Mouse (Mus musculus): ENCODE results near the gene Mamstr.

Gene Mamstr

DNA sequence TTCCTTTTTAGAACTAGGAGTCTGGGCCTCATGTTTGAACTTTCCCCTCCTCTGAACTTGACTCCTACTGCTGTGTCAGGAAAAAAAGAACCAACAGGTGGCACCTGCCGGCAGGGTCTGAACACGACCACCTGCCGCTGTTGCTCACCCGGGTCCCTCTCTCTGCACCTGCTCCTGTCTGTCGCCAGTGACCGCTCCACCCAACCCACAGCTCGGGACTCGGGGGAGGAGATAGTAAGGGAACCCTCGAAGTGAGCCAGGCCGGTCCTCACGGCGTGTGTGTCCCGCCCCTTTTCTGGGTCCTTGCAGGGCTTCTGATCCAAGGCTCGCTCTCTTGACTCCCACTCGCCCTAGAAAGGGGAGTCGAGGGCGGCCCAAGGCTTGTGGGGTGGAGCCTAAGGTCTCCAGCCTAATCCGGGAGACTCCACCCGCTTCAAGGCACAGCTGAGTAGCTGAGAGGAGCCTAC, at the start of gene Mamstr:
TSS of gene Mamstr (plus strand) at position 417 of the 467 bp plus-strand sequence.
- DNase-seq, result peak; percentile 36

DNA sequence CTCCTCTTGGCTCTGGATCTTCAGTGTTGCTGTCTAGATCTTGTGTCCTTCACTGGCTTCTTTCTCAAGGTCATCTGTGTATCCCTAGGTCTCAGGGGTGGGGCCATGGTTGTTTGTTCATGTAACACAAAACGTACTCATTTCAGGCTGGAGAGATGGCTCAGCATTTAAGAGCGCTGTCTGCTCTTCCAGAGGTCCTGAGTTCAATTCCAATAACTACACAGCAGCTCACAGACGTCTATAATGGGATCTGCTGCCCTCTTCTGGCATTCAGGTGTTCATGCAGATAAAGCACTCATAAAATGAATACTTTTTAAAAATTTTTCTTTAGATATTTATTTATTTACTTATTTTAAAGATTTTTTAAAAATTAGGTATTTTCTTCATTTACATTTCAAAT, 48.9 kb upstream of the Mamstr start:
- DNase-seq, result peak; percentile 25

DNA sequence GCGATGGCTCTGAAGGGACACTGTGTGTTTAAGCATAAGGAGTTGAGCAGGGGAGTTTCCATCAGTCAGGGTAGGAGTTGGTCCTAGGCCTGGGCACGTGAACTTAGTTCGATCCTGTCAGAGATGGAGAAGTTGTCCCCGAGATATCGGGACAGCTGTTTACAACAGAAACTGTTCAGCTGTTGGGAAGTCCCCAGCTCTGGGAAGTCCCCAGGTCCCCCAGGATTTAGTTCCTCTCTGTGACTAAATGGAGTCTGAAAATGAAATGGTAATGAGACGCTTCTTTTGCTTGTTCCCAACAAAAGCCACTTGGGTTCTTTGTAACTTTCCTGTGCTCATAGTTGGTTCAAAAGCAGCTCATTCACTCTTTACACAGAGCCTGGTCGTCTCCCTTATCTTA, 47.9 kb upstream of the Mamstr start:
- no peak for DNase-seq

DNA sequence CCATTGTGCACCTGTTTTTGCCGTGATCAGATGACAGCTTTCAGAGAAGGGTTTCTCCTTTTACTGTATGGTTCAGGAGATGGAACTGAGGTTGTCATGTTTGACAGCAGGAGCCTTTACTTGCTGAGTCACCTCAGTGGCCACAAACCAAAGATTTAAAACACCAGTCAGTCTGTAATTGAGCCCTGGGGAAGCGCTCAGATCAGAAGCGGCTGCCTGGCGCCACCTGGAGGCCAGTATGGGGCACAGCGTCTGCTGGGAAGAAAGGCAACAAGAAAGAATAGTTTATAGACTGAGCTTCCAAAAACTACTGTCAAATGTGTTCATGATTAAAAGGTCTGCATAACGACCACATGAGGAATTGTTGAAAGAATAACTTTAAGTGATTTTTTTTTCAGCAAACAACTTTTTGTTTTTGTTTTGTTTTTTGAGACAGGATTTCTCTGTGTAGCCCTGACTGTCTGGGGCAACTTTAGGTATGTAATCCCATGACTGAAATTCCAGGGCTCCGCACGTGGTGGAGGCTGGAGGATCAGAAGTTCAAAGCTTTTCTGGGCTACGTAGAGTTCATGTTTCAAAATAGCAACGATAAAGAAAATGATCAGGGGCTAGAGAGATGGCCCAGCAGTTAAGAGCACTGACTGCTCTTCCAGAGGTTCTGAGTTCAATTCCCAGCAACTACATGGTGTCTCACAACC, 46.5 kb upstream of the Mamstr start:
- peak; percentile 76 for DNase-seq

DNA sequence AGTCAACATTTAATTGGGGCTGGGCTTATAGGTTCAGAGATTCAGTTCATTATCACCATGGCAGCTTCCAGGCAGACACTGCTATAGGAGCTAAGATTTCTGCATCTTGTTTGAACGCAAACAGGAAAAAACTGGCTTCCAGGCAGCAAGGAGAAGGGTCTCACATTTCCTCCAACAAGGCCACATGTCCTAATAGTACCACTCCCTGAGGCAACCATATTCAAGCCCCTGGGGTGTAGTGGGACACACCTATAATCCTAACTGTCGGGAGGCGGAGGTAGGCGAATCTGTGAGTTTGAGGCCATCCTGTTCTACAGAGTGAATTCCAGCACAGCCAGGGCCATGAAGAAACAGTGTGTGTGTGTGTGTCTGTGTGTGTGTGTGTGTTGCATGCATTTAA, 44.6 kb upstream of the Mamstr start:
- no peak for DNase-seq

DNA sequence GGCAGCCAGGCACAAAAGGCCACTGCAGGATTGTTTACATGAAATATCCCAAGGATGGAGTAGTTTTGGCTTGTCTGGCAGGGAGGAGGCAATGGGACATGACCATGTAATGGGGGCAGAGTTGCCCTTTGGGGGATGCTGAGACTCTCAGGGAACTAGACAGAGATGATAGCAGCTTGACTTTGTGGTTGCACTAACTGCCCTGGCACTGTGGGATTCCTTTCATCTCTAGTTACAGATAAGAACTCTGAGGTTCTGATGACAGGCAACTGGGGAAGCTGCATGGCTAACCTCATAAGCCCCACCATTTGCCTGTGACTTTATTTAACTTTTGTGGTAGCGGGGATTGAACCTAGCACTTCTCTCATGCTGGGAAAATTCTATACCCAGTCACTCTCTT, 43.7 kb upstream of the Mamstr start:
- DNase-seq, result no peak

DNA sequence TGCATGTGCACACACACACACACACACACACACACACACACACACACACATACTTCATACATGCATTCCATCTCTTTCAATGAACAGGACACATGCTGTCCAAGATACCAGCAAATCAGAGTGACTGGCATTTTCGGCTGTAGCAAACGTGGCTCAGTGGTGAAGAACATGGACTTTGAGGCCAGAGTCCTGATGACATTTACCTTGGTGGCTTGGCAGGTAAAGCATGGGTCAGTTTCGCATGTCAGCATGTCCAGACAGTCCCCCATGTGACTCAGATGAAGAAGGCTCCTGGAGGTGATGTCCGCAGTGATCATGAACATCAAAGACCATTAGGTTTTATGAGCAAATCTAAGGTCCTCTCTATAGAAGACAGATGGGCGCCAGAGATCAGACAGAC, 42.8 kb upstream of the Mamstr start:
- no peak for DNase-seq

DNA sequence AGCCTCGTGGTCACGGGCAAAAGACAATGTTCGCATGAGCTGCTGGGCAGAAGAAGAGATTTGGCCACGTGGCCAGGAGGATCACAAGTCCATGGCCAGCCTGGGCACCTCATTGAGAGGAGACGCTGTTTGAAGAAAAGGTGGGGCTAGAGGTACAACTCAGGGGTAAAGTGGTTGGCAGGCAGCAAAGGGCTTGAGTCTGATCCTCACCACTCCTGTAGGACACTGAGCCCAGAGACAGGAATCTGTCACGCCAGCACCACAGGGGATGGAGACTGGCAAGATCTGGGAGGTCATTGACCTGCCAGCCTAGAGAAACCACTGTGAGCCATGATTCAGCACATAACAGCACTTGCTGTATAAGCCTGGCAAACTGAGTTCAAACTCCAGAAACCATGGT, 42.2 kb upstream of the Mamstr start:
- no peak for DNase-seq

DNA sequence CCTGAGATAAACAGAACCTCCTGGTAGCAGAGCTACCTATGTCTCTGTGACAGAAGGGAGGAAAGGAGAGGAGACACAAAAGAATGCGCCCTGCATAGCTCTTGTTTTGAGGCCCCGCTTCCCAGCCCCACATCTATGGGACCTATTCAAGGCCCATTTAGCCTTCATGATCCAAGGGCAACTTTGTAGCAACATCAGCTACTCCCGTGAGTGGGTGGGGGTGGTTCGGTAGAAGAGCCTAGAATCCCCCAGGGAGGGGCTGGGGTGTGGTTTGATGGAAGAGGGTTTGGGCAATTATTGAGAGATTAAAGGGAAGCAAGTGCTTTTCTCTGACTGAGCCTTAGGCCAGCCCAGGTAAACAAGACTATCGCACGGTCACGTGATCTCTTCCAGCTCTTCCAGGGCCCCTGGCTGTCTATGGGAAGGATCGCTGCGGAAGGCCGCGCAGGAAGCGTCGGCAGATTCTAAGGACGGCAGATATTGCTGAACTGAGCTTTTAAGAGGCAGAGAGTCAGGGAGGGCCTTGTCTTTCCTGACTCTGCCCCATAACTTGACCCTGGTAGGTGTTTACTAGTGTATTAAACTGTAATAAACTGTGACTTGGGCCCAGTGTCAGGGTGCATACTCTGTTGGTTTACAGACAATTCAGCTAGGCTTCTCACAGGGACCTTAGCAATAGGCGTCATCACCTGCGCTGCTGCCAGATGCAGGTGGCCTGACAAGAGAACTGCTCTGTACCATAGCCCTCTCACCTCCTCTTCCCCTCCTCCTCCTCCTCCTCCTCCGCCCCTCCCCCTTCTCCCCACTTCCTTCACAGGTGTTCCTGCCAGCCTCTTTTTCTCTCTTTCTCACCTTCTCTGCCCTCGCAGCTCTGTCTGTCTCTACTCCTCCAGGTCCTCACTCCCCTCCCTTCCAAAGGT, 40.6 kb upstream of the Mamstr start:
- no peak for DNase-seq

DNA sequence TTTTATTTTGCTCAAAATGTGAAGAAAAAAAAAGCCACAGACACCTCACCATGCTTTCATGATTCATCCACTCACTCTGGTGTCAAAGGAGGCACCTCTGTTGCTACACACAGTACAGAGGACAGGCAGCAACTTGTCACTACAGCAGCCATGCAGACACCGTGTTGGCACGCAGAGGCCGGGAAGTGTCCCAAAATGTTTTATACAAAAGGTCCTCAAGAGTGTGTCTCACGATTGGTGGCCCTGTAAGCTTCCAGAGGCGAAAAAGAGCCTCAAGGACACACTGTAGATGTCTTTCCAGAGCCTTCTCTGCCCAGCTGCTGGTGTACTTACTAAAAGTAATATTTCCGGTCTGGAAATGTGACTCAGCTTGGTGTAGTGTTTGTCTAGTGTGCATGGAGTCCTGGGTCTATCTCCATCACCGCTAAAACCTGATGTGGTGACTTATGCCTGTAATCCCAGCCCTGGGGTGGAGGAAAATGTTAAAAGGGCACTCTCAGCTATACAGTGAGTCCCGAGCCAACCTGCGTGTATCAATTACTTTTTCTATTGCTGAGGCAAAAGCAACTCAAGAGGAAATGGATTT, 34.0 kb upstream of the Mamstr start:
- no peak for DNase-seq

DNA sequence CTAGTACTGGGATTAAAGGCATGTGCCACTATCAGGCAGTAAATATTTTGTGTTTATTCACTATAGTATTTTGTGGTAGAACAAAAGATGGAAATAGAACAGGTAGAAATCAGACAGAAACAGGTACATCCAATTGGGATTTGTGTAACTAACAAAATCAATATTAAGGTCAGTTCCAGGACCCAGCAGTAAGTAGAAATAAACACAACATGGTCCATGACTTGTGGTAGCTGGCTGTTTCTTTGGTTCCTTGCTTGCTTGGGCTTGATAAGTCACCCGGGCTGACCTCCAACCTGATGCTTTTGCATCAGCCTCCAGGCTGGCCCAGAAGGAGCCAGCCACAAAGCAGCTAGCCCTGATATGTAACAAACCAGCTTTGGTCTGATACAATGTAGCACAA, 30.3 kb upstream of the Mamstr start:
- no peak for DNase-seq

DNA sequence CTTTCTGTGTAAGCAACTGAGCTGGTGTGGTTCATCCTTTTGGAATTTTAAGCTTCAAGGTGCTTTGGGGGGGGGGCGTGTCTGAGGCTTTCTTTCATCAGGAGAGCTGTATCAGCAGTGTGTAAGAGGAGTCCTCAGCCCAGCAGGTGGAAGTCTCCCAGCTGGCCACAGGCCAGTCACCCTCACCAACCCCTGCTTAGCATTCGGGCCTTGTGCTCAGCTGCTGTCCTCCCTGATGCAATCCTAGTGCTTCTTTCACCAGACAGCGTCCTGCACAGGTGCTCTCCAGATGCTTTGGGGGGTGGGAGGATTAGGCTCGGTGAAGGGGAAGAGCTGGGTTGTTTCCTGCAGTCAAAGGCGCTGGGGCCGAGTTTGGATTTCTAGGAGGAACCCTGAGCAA, 23.5 kb upstream of the Mamstr start:
- DNase-seq, result no peak

DNA sequence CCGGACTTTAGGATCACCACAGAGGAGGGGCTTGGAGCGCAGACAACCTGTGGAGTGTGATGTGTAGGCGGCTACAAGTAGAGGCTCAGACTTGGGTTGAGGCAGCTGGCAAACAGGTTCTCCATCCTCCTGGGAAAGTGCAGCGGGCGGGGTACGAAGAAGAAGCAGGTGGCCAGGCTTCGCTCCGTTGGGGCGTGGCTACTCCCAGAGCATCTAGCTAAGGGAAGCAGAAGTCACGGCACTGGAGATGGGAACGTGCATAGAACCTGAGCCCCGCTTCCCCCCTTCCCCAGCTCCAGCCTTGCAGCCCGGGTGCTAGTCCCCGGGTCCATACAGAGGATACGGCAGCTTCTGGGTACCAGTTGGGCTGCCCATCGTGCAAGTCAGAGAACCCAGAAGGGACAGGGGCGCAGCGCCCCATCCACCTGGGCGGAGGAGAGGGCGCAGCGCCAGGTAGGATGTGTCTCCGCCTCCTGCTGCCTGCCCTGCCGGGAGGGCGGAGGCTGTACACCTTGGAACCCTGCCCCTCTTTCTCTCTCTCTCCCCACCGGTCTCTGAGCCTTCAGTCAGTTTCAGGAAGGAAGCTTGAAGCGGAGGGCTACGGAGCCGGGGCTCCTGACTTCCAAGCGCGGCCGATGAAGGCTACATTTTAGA, 22.6 kb upstream of the Mamstr start, which contains the start of gene Fut1:
TSS of gene Fut1 (plus strand) at position 248 of the 654 bp plus-strand sequence.
- DNase-seq, result no peak

DNA sequence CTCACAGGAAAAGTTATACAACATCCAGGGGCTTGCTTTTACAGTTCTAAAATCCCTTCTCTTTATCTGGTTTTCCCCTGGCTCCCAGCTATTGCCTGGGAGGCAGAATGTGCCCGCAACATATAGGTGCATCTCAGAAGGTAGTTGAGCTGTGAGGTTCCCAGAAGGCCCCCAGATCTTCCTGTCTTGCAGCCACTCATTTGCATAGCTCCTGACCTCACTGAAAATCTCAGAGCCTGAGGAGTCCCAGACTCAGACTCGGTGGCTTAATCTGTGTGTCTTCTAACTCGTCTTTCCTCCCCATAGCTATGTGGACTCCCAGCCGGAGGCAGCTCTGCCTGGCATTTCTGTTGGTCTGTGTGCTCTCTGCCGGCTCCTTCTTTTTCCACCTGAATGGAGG, 21.5 kb upstream of the Mamstr start:
- DNase-seq, result no peak

DNA sequence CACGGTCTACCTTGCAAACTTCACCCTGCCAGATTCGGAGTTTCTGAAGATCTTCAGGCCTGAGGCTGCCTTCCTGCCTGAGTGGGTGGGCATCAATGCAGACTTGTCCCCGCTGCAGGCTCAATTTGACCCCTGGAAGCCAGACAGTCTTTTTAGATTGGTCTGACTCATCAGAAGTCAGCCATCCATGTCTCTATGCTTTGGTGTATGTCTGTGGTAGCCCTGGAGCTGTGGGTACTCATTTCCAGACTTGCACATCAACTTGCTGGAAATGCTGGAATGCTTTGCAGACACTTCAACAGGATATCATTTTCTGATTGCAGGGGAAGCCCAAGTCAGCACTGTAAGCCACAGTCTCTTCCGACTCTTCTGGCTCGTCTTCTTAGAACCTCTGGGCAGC, 20.2 kb upstream of the Mamstr start:
- no peak for DNase-seq

DNA sequence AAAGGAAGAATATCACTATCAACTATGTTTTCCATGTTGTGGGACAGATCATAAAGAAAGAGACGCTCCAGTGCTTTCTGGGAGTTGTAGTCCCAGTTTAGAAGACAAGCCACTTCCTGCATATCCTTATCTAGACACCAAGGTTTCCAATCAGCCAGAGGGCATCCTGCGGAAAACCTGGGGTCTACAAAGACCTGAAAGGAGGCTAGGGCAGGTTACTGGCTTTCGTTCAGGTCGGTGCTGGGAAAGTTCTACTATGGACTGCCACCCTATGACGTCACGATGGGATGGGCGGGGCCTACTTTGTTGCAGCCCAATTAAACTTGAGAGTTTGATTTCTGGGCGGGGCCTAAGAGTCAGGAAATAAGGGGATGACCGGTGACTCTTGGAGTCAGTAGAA, 18.3 kb upstream of the Mamstr start, which contains the start of gene Izumo1:
TSS of gene Izumo1 (plus strand) at position 369 of the 400 bp plus-strand sequence.
- no peak for DNase-seq

DNA sequence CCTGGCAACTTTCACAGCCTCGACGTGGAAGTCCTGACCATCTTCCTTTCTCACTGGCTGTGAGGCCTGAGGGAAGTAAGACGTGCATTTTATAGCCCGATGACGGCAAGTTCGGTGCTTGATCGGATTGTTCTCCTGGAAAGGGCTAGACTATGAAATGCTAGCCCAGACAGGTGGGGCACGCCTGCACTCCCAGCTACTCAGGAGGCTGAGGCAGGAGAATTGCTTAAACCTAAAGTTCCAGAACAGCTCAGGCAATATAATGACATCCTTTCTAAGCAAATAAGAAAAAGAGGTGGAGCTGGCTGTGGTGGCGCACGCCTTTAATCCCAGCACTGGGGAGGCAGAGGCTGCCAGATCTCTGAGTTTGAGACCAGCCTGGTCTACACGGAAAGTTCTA, 16.3 kb upstream of the Mamstr start:
- DNase-seq, result no peak

DNA sequence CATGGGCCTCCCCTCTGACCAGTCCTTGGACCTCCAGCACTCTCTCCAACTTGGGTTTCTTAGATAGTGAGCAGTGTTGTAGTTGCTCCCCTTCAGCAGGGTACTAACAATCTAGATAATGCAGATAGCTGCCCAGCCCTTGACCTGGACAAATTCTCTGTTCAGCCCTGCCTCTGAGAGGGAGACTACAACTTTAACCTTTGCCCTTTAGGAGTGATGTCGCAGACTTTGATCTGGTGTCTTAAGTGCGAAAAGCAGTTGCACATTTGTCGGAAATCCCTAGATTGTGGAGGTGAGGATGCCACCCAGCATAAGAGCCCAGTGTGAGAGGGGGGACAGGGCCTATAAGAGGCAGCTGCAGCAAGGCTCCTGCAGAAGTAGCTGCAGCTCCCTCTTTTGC, 15.1 kb upstream of the Mamstr start:
- no peak for DNase-seq

DNA sequence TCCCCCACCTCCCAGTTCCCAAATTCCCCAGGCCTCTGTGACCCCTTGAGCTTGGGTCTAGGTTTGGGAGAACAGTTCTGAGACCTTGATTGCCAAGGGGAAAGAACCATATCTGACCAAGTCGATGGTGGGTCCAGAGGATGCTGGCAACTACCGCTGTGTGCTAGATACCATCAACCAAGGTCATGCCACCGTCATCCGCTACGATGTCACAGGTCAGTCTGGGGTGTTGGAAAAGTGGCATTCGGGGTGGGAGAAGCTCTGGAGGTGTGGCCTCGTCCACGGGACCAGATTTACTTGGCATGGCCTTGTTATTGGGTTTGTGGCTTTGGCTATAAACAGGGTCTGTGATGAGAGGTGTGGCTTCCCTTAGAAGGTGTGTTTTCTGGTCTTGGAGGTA, 14.3 kb upstream of the Mamstr start:
- no peak for DNase-seq

DNA sequence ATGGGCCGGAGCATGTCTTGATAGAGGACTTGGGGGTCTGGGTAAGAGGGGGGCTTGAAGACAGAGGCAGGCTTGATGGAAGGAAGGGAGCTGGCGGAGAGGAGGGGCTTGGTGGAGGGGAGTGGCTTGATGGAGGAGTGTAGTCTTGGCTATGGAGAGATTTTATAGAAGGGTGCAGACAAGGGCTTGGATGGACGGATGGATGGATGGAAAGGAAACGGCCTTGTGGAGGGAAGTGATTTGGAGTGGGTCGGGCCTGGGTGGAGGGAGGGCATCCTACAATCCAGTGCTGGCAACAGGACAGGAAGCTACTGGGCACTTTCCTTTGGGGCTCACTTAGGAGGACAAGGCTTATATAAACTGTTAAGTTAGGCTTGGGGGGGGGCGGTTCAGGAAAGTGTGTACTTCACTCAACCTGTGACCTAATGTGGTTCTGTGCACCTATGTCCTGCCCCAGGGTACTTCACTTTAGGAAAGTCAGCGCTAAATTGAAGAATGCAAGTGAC, 13.2 kb upstream of the Mamstr start:
- no peak for DNase-seq

DNA sequence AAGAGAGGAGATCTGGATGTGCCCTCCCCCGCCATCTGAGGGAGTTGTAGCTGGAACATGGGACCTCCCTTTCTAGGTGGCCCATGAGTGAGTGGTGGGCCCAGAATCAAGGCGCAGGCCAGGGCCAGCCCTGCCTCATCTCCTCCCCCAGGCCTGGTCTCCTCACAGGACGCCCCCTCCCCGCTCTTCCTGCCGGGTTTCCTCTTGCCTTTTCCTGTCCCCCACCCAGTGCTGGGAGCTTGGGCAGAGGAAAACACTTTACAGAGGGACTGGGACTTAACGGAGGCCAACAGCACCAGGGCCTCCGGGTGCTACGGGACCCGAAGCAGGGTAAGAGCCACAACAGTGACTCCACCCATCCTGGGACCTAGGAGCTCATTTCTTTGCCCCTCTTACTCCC, 12.5 kb upstream of the Mamstr start, which contains the start of gene Rasip1:
TSS of gene Rasip1 (plus strand) at position 228 of the 400 bp plus-strand sequence.
- no peak for DNase-seq

DNA sequence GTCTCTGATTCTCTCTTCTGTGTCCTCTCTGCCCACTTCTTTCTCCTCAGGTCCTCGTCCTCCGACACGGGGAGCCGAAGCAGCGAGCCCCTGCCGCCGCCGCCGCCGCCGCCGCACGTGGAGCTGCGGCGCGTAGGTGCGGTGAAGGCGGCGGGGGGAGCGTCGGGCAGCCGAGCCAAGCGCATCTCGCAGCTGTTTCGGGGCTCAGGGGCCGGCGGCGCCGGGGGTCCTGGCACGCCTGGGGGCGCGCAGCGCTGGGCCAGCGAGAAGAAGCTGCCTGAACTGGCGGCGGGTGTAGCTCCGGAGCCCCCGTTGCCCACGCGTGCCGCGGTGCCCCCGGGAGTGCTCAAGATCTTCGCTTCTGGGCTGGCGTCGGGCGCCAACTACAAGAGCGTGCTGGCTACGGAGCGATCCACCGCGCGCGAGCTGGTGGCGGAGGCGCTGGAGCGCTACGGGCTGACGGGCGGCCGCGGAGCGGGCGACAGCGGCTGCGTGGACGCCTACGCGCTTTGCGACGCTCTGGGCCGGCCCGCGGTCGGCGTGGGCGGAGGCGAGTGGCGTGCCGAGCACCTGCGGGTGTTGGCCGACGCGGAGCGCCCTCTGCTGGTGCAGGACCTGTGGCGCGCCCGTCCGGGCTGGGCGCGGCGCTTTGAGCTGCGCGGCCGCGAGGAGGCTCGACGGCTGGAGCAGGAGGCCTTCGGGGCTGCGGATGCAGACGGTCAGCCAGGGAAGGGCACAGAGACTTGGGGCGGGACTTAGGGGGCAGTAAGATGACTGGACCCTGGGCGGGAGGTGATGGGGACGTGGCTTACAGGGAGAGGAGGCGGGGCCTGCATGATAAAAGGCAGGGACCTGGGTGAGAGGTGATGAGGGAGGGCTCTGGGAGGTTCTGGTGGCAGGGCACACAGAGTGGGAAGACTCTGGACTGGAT, 11.1 kb upstream of the Mamstr start:
- DNase-seq, result peak; percentile 93

Measured in retina, postnatal 1 day (tissue).